Mouse (Mus musculus) heart, adult 2 months (tissue): ENCODE data around the gene Car11. TPM values are rescaled to one million over a fixed set of nuclear protein-coding genes. Genes with fewer than 3 reads are reported as not detected.
A peak's percentile ranks its signal among the peaks of the same experiment; 100 is the strongest.

ENCODE experiments used
- DNase-seq, 2 experiments: peaks; one replicate each; pipeline ENCODE4 v3.0.0; 2021
- H3K27ac ChIP-seq: fragments of 200-600 bp; 2 replicates; pipeline ENCODE4 v1.8.1; 2022
- H3K27me3 ChIP-seq: fragments of 200-500 bp; 2 replicates; pipeline ENCODE4 v1.6.1; 2012; ENCODE audit warnings: mild to moderate bottlenecking, low read length, inconsistent platforms, mixed read lengths; ENCODE audit not compliant: control insufficient read depth, insufficient read depth
- H3K36me3 ChIP-seq: fragments of 200-500 bp; 2 replicates; pipeline ENCODE4 v1.6.1; 2012; ENCODE audit warnings: low read length, inconsistent platforms; ENCODE audit not compliant: control insufficient read depth, insufficient read depth
- H3K4me1 ChIP-seq: fragments of 200-500 bp; 2 replicates; pipeline ENCODE4 v1.6.1; 2011; ENCODE audit warnings: low read length; ENCODE audit not compliant: control insufficient read depth, insufficient read depth
- H3K4me3 ChIP-seq: fragments of 200-600 bp; 2 replicates; pipeline ENCODE4 v1.8.1; 2022
- H3K79me2 ChIP-seq: fragments of 200-500 bp; replicated peaks from 2 replicates; pipeline ENCODE4 v1.6.1; 2012; ENCODE audit warnings: mild to moderate bottlenecking, inconsistent platforms, low read length, moderate library complexity, mixed read lengths; ENCODE audit not compliant: control insufficient read depth, insufficient read depth
- H3K9ac ChIP-seq: fragments of 200-500 bp; 2 replicates; pipeline ENCODE4 v1.6.1; 2012; ENCODE audit warnings: low read depth, mild to moderate bottlenecking, control low read depth, inconsistent platforms, low read length, mixed read lengths
- CTCF ChIP-seq: fragments of 200-600 bp; IDR thresholded peaks from 2 replicates; pipeline ENCODE4 v1.8.1; 2022; ENCODE audit warnings: antibody characterized with exemption, mild to moderate bottlenecking, moderate library complexity
- EP300 ChIP-seq: fragments of 200-500 bp; IDR thresholded peaks from 2 replicates; pipeline ENCODE4 v1.6.1; 2011; ENCODE audit warnings: low read depth, low read length, control low read depth; ENCODE audit not compliant: insufficient read depth
- POLR2A ChIP-seq: fragments of 200-500 bp; IDR thresholded peaks from 2 replicates; pipeline ENCODE4 v1.6.1; 2011; ENCODE audit warnings: mild to moderate bottlenecking, low read depth, low read length, control low read depth; ENCODE audit not compliant: insufficient read depth
- WGBS: fragments of 180-500 bp; shearing (Covaris S2); methylation state at CpG from one replicate; pipeline ENCODE4 v1.1.7; 2018; 5-methylcytosine and 5-hydroxymethylcytosine counted together
- intact Hi-C: fragments of 180-260 bp; cut with DNase I; formaldehyde crosslinking; loops from one replicate; pipeline ENCODE4 v1.15.1; 2025
- polyA plus RNA-seq: library from polyadenylated mRNA; depleted of rRNA; stranded (reverse); fragments of >200 nt; gene quantifications from 2 replicates; pipeline ENCODE4 v1.2.3, GENCODE M21; 2012
- total RNA-seq, 2 experiments: library from RNA; stranded (reverse); gene quantifications; 2 replicates each; pipeline ENCODE4 v1.2.3; 2021

The Car11 gene
- total and polyA plus RNA-seq, 3 experiments, result 5.2 to 10.6 (median 6.8) TPM

DNA sequence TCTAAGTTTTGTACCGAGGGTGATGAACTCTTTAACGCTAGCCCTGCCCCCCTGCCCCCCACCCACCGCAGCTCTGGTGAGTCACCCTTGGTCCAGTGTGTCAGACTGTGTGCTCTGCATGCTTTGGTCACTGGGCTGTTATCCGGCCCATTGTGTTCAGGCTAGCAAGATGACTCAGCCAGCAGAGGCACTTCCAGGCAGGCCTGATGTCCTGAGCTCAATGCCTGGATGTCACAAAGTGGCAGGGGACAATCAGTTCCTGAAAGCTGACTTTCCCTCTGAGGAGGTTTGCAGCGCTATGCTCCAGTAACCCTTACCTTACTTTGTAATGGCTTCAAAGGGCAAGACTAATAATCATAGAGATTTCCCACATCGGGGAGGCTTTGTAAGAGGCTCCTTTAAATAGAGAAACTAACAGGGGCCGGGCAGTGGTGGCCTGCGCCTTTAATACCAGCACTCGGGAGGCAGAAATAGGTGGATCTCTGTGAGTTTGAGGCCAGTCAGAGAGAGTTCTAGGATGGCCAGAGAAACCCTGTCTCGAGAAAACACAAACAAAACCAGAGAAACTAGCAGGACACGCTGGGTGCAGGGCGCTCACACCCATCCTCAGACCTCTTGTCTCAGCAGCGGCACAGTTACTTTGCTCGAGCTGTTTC, 19.5 kb upstream of the Car11 start:
- H3K9ac ChIP-seq, result 0 out of 2 replicates have a peak overlapping the region, but pooled peaks have one; percentile 1
- H3K27ac ChIP-seq, result peak overlapping the region; percentile 93
- 33% methylated on average over 14 of the region's 14 CpGs for WGBS
- TF ChIP-seq EP300 (peak; percentile 89; the same call in 1 of the 2 replicates), CTCF (no peak), POLR2A (peak; percentile 61)
- H3K27me3 ChIP-seq, result no peaks in the 10 kb centered on the region
- H3K4me3 ChIP-seq, result no peak overlapping the region
- peak; percentile 62 to 77 for DNase-seq
- H3K36me3 ChIP-seq, result no peaks in the 10 kb centered on the region
- H3K79me2 ChIP-seq, result no peaks in the 10 kb centered on the region
- intact Hi-C loops, result loop anchor here (5.0 to 10.0 kb wide), 2 partner anchors 38 to 125 kb away; partner anchors contain the start of gene Hsd17b14
- H3K4me1 ChIP-seq, result peaks cover 19% of the 10 kb centered on the region

DNA sequence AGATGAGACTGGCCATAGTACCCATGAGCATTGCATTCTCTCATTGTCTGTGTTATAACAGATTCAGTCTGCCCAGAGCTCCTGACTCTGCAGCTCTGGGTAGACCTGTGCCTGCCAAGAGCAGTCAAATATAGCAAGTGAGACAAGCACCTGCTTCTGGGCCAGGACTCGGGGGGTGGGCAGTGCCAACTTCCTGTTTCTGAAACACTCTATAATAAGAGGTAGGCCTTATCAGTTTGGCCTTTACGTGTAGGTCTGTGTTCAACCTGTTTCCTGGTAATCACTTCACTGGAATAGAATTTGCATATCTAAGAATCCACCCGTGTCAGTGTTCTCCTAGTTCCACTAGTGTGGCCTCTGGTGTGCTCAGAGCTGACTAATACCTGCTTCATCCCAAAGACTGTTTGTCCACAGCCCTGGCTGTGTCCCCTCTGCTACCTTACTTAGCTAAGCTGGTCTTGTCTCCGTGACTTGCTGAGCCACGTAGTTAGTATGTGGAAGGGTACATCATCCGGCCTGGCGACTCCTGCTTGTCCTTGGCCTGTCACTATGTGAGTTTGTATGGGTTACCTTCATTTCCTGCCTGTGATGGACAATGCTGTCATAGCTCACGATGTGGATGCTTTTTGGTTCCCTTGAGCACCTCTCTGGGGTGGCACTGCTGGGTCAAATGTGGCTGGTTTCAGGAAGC, 18.5 kb upstream of the Car11 start:
- Histone ChIP-seq H3K4me1 (peaks cover 19% of the 10 kb centered on the region), H3K27me3 (no peaks in the 10 kb centered on the region), H3K79me2 (no peaks in the 10 kb centered on the region), H3K9ac (peak overlapping the region; percentile 1; the same call in 1 of the 2 replicates), H3K27ac (peak overlapping the region; percentile 93), H3K4me3 (no peak overlapping the region), H3K36me3 (no peaks in the 10 kb centered on the region)
- intact Hi-C loops, result loop anchor here (5.0 to 10.0 kb wide), 2 partner anchors 39 to 126 kb away; partner anchors contain the start of gene Hsd17b14
- TF ChIP-seq POLR2A (peak; percentile 43; the same call in 1 of the 2 replicates), EP300 (0 out of 2 replicates have a peak, but pooled peaks have one; percentile 73), CTCF (no peak)
- WGBS, result 35% methylated on average over 8 of the region's 8 CpGs
- DNase-seq, result peak in 1 of 2 experiments; percentile 76

DNA sequence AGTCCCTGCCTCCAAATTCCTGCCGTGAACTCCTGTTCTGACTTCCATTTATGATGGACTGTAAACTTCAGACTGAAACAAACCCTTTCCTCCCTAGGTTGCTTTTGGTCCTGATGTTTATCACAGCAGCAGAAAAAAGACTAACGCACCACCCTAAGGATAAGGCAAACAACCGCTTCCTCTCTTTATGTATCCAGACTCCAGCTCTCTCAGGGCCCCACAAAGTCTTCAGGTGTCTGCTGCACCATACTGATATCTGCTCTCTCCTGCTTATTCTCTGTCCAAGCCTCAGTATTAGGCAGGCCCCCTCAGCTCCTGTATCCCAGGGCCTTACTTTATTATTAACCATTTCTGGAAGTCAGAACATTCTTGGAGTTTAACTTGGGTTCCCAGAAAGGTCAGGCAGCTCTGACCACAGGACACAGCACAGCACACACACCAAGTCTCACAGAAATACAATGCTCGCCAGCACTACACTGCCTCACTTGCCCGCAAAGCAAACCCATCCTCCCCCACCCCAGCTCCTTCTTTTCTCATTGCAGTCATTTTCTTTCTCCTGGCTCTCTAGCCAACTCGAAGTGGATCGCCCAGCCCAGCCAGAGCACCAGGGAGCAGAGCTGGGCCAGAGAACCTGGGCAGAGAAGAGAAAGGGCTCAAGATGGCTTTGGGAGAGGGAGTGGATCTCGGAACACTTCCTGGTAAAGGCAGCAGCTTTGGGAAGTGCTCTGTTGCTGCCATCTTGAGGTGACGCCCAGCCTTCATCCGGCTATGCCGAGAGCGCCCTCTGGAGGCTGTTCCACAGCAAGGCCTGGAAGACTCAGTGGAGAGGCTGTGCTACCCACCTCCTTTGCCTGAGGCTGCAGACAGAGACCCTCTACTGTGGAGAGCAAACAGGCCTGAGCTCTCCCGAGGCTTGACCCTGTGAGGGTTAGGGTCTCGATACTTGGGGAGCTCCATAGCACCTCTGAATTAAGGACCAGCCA, 17.2 kb upstream of the Car11 start:
- Histone ChIP-seq H3K79me2 (no peaks in the 10 kb centered on the region), H3K9ac (no peak overlapping the region), H3K4me1 (peaks cover 19% of the 10 kb centered on the region), H3K27ac (peak overlapping the region; percentile 93), H3K27me3 (no peaks in the 10 kb centered on the region), H3K4me3 (no peak overlapping the region), H3K36me3 (no peaks in the 10 kb centered on the region)
- intact Hi-C loops, result loop anchor here (1.0 to 10.0 kb wide), 5 partner anchors 40 to 128 kb away; partner anchors contain the start of gene Hsd17b14
- WGBS, result 32% methylated on average over 14 of the region's 14 CpGs
- DNase-seq, result peak; percentile 86
- peak; percentile 99 for TF ChIP-seq EP300
- 0 out of 2 replicates have a peak, but pooled peaks have one; percentile 48 for TF ChIP-seq POLR2A
- TF ChIP-seq CTCF, result 0 out of 2 replicates have a peak, but pooled peaks have one; percentile 98

DNA sequence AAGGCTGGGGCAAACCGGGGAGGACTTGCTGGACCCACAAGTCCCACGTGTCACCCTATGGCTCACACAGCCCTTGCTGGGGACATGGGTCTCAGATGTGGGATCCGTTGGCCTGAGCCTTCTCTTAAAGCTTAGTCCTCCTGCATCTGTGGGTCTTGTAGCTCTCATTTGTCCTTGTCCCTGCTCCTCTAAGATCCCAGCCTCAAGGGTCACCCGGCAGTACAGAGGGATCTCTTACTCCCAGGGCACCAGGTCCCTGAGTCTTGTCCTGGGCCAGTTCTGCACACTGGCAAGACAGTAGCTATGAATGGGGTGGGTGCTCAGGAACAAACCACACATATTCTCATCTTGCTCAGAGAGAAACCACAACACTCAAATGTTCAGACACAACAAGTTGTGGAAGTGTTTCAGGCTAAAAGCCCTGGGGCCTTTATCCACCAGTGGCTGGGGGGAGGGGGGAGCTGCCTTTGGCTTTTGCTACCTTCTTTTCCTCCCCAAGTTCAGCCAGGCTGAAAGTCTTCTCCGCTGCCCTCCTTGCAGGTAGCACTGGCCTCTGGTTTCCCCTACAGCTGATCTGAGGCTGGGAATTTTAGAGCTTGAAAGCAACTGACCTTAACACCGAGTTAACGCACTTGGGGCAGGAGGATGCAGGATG, 16.1 kb upstream of the Car11 start, which contains the start of gene Ntn5:
Gene Ntn5, plus strand, starts transcription at position 627 of the 655 bp plus-strand sequence.
- WGBS, result 86% methylated on average over 7 of the region's 7 CpGs
- no peaks in the 10 kb centered on the region for H3K79me2 ChIP-seq
- intact Hi-C loops, result loop anchor here (2.0 to 10.0 kb wide), 3 partner anchors 41 to 129 kb away; partner anchors contain the start of gene Hsd17b14
- peaks cover 19% of the 10 kb centered on the region for H3K4me1 ChIP-seq
- H3K27me3 ChIP-seq, result no peaks in the 10 kb centered on the region
- H3K27ac ChIP-seq, result no peak within 1 kb of the TSS
- no peak within 1 kb of the TSS for H3K4me3 ChIP-seq
- no peaks in the 10 kb centered on the region for H3K36me3 ChIP-seq
- no peak for TF ChIP-seq EP300
- no peak for TF ChIP-seq POLR2A
- no peak for TF ChIP-seq CTCF
- no peak within 1 kb of the TSS for H3K9ac ChIP-seq
- DNase-seq, result no peak

DNA sequence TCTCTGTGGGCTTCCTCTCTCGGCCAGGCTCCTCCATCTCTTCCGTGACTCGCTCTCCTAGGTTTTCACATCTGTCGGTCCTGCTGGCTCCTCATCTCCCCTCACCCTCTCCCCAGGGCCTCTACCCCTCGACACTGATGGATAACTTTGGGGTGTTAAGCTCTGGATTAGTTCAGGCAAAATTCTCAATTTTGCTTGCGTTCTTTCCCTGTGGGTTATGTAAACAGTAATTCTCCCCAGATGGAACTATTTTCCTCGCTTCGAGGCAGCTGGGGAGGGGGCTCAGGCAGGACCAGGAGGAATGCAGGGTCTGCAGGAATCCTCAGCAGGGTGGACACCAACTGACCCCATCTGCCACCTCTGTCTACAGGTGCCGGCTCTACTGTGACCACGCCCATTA, 13.8 kb upstream of the Car11 start:
- H3K4me1 ChIP-seq, result peaks cover 10% of the 10 kb centered on the region
- H3K79me2 ChIP-seq, result no peaks in the 10 kb centered on the region
- H3K9ac ChIP-seq, result no peak overlapping the region
- H3K36me3 ChIP-seq, result no peaks in the 10 kb centered on the region
- intact Hi-C loops, result loop anchor here (10.0 kb wide), 1 partner anchor 131 kb away; the partner anchor contains the start of gene Hsd17b14
- no peaks in the 10 kb centered on the region for H3K27me3 ChIP-seq
- no peak for DNase-seq
- no peak overlapping the region for H3K27ac ChIP-seq
- TF ChIP-seq EP300 (no peak), CTCF (no peak), POLR2A (no peak)
- WGBS, result 81% methylated on average over 10 of the region's 10 CpGs
- no peak overlapping the region for H3K4me3 ChIP-seq
